Comparison of ENCODE assay signal across 27 mouse cellular contexts in genomic region chr7:114765273-114765672, GRCm38 (mm10). TPM values are rescaled to one million over a fixed set of nuclear protein-coding genes. Genes with fewer than 3 reads are reported as not detected.
"Had no signal": no experiment of that assay in that cellular context is flagged by ENCODE, and none has a peak within 500 bp of the region (broad histone marks: within the 10 kb centered on the region; RNA-seq: fewer than 3 reads in every experiment).

No protein-coding gene starts in this region.

- H3K27ac ChIP-seq: gastrocnemius, adult 2 months; heart, embryonic 10.5 days; hindbrain, embryonic 10.5 days; hindbrain, embryonic 12.5 days; hindbrain, embryonic 14.5 days; intestine, embryonic 15.5 days; kidney, embryonic 15.5 days; kidney, postnatal 0 days; layer of hippocampus, adult 2 months; left cerebral cortex, adult 2 months; limb, embryonic 13.5 days; limb, embryonic 15.5 days; liver, embryonic 12.5 days had no signal

- H3K27me3 ChIP-seq: heart, embryonic 12.5 days; hindbrain, embryonic 12.5 days; intestine, embryonic 15.5 days; kidney, embryonic 15.5 days; limb, embryonic 13.5 days; limb, embryonic 15.5 days; liver, embryonic 12.5 days had no signal

- H3K4me1 ChIP-seq: heart, embryonic 10.5 days; hindbrain, embryonic 10.5 days; hindbrain, embryonic 12.5 days; intestine, embryonic 15.5 days; kidney, embryonic 15.5 days; limb, embryonic 13.5 days; limb, embryonic 15.5 days; liver, embryonic 12.5 days had no signal

- H3K4me3 ChIP-seq: gastrocnemius, adult 2 months; heart, embryonic 10.5 days; heart, embryonic 12.5 days; hindbrain, embryonic 10.5 days; hindbrain, embryonic 12.5 days; intestine, embryonic 15.5 days; kidney, embryonic 15.5 days; layer of hippocampus, adult 2 months; left cerebral cortex, adult 2 months; limb, embryonic 13.5 days; limb, embryonic 15.5 days; liver, embryonic 12.5 days had no signal

- H3K9me3 ChIP-seq: heart, embryonic 10.5 days; heart, embryonic 12.5 days; hindbrain, embryonic 10.5 days; hindbrain, embryonic 12.5 days; intestine, embryonic 15.5 days; kidney, embryonic 15.5 days; limb, embryonic 13.5 days; limb, embryonic 15.5 days; liver, embryonic 12.5 days had no signal

- H3K36me3 ChIP-seq: heart, embryonic 10.5 days; heart, embryonic 12.5 days; hindbrain, embryonic 10.5 days; hindbrain, embryonic 12.5 days; intestine, embryonic 15.5 days; kidney, embryonic 15.5 days; limb, embryonic 13.5 days; limb, embryonic 15.5 days; liver, embryonic 12.5 days had no signal

- DNase-seq: gastrocnemius, adult 2 months; gastrocnemius, postnatal 10 days; gastrocnemius, postnatal 25 days; heart, adult 18-20 months; heart, postnatal 10 days; heart, postnatal 4 days; kidney, adult 18-20 months; kidney, adult 9 months; kidney, postnatal 14 days; kidney, postnatal 36 days had no signal

RNA-seq across cellular contexts. Expression of gene Insc, which starts 21.8 kb away (rescaled TPM):
- polyA plus RNA-seq: inflammation-experienced regulatory T-cells, adult 6 months had no signal

RNA-seq across cellular contexts. Expression of gene Calcb, which starts 46.8 kb away (rescaled TPM):
- polyA plus RNA-seq: heart, embryonic 10.5 days; heart, embryonic 12.5 days; heart, embryonic 14.5 days; hindbrain, embryonic 10.5 days; hindbrain, embryonic 12.5 days; inflammation-experienced regulatory T-cells, adult 6 months; kidney, postnatal 0 days; limb, embryonic 11.5 days; liver, adult 2 months; liver, embryonic 12.5 days had no signal
